16 mouse cellular contexts compared by ENCODE assay signal in the genomic region with DNA sequence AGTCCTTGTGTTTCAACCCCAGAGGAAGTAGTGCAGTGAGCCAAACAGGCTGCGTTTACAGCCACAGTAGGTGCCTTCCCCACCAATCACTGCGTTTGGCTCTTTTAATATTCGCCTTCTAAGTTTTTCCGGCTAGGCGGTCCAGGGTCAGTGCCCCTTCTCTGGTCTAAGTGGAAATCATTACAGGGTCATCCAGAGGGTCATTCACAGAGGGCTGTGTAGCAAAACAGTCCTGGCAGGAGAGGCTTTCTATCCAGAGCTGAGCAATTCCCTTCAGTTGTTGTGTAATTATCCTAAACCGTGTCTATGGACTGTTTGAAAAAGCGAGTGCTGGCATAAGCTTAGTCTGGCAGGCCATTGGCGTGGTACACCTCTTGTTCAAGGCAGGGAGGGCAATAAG.
A peak's percentile ranks its signal among the peaks of the same experiment; 100 is the strongest.
DNase-seq lines count a peak whose midpoint lies in the region; ATAC-seq and TF ChIP-seq lines count a peak whose summit lies in the region.
"Had no signal": no experiment of that assay in that cellular context is flagged by ENCODE, and none has a peak within 500 bp of the region (broad histone marks: within the 10 kb centered on the region; RNA-seq: fewer than 3 reads in every experiment).

No protein-coding gene starts in this region.

- 30% methylated on average over 8 of the region's 8 CpGs for WGBS in kidney, adult 2 months
- 70% methylated on average over 8 of the region's 8 CpGs for WGBS in liver, embryonic 12.5 days (ENCODE audit: insufficient replicate concordance)
- 17% methylated on average over 8 of the region's 8 CpGs for WGBS in neural tube, embryonic 11.5 days

- no peaks in the 10 kb centered on the region for H3K4me1 ChIP-seq in kidney, adult 2 months (ENCODE audit: control insufficient read depth, insufficient read depth, low read length)
- H3K4me1 ChIP-seq in testis, adult 2 months (ENCODE audit: control insufficient read depth, insufficient read depth, low read length): peaks cover 5% of the 10 kb centered on the region; the same call in 1 of the 2 replicates
- H3K4me1 ChIP-seq in liver, embryonic 12.5 days: no peaks in the 10 kb centered on the region
- no peaks in the 10 kb centered on the region for H3K4me1 ChIP-seq in neural tube, embryonic 11.5 days (ENCODE audit: control insufficient read depth, insufficient read depth, low read length)
- H3K4me1 ChIP-seq: megakaryocyte, embryonic 14.5 days; neural tube, embryonic 13.5 days had no signal

- no peak for TF ChIP-seq POLR2A in kidney, adult 2 months (IDR thresholded peaks at IDR 0.05; ENCODE audit: low read depth, low read length)
- no peak for TF ChIP-seq POLR2A in testis, adult 2 months (IDR thresholded peaks at IDR 0.05; ENCODE audit: control insufficient read depth, low read depth, low read length)

- H3K27me3 ChIP-seq in kidney, adult 2 months (replicated peaks; ENCODE audit: control insufficient read depth, insufficient read depth, low read length): no peaks in the 10 kb centered on the region
- H3K27me3 ChIP-seq in testis, adult 2 months (ENCODE audit: control insufficient read depth, insufficient read depth, low read length): no peaks in the 10 kb centered on the region
- no peaks in the 10 kb centered on the region for H3K27me3 ChIP-seq in liver, embryonic 12.5 days (replicated peaks)
- H3K27me3 ChIP-seq in neural tube, embryonic 11.5 days (ENCODE audit: control insufficient read depth, insufficient read depth, low read length): no peaks in the 10 kb centered on the region
- H3K27me3 ChIP-seq: megakaryocyte, embryonic 14.5 days; neural tube, embryonic 13.5 days had no signal

- intact Hi-C loops in left cerebral cortex, postnatal 10 days (cut with DNase I): no loop called here

- no peak overlapping the region for H3K27ac ChIP-seq in kidney, adult 2 months (ENCODE audit: insufficient read depth, low read depth, low read length)
- peak overlapping the region; percentile 61 for H3K27ac ChIP-seq in testis, adult 2 months (ENCODE audit: control insufficient read depth, insufficient read depth, low read depth, low read length)
- no peak overlapping the region for H3K27ac ChIP-seq in liver, embryonic 12.5 days
- no peak overlapping the region for H3K27ac ChIP-seq in neural tube, embryonic 11.5 days (ENCODE audit: low read depth, low read length)
- H3K27ac ChIP-seq: neural tube, embryonic 13.5 days had no signal

- peak; percentile 7 for DNase-seq in kidney, adult 2 months
- DNase-seq in kidney, postnatal 4 days: no peak
- no peak for DNase-seq in testis, postnatal 14 days (ENCODE audit: low spot score)
- peak; percentile 12 for DNase-seq in neural tube, embryonic 11.5 days (ENCODE audit: low spot score)
- DNase-seq in left cerebral cortex, postnatal 10 days (ENCODE audit: extremely low spot score in 1 of 2, low spot score in 2 of 2): no peak
- DNase-seq: cerebellum, postnatal 10 days; heart, postnatal 36 days; kidney, adult 8-10 months; layer of hippocampus, adult 9-11 months; left cerebral cortex, postnatal 4 days had no signal

- no peaks in the 10 kb centered on the region for H3K36me3 ChIP-seq in kidney, adult 2 months (ENCODE audit: control insufficient read depth, insufficient read depth, low read length)
- no peaks in the 10 kb centered on the region for H3K36me3 ChIP-seq in testis, adult 2 months (ENCODE audit: control insufficient read depth, insufficient read depth, low read length)
- H3K36me3 ChIP-seq in liver, embryonic 12.5 days: no peaks in the 10 kb centered on the region
- H3K36me3 ChIP-seq in neural tube, embryonic 11.5 days (ENCODE audit: control insufficient read depth, insufficient read depth, low read length): no peaks in the 10 kb centered on the region
- H3K36me3 ChIP-seq: neural tube, embryonic 13.5 days had no signal

- no peak for TF ChIP-seq CTCF in kidney, adult 2 months (conservative IDR thresholded peaks at IDR 0.05; ENCODE audit: insufficient read depth, insufficient read length, low read depth, low read length)
- no peak for TF ChIP-seq CTCF in testis, adult 2 months (IDR thresholded peaks at IDR 0.05; ENCODE audit: control insufficient read depth, insufficient read depth, insufficient replicate concordance, low read depth, low read length)

- H3K9ac ChIP-seq in liver, embryonic 12.5 days: no peak overlapping the region
- no peak overlapping the region for H3K9ac ChIP-seq in neural tube, embryonic 11.5 days (ENCODE audit: low read length)
- H3K9ac ChIP-seq: neural tube, embryonic 13.5 days had no signal

- H3K9me3 ChIP-seq in liver, embryonic 12.5 days (replicated peaks): no peaks in the 10 kb centered on the region
- no peaks in the 10 kb centered on the region for H3K9me3 ChIP-seq in neural tube, embryonic 11.5 days (ENCODE audit: control insufficient read depth, low read length)
- H3K9me3 ChIP-seq: megakaryocyte, embryonic 14.5 days; neural tube, embryonic 13.5 days had no signal

- ATAC-seq in liver, embryonic 12.5 days: peak; percentile 68
- ATAC-seq in neural tube, embryonic 11.5 days (ENCODE audit: insufficient read depth, low FRiP score, low TSS enrichment): no peak
- ATAC-seq in erythroblast, adult 5-6 weeks (replicated peaks; ENCODE audit: low FRiP score, poor library complexity, severe bottlenecking): no peak
- ATAC-seq: CD4-positive, CD25-positive, alpha-beta regulatory T cell, adult 4 months had no signal

- H3K4me2 ChIP-seq in liver, embryonic 12.5 days: no peak overlapping the region
- H3K4me2 ChIP-seq in neural tube, embryonic 11.5 days (ENCODE audit: low read depth): no peak overlapping the region
- H3K4me2 ChIP-seq: neural tube, embryonic 13.5 days had no signal

- no peak overlapping the region for H3K4me3 ChIP-seq in kidney, adult 2 months (ENCODE audit: insufficient read depth, low read depth, low read length)
- H3K4me3 ChIP-seq in testis, adult 2 months (ENCODE audit: control insufficient read depth, low read depth, low read length): peak overlapping the region; percentile 48
- H3K4me3 ChIP-seq in liver, embryonic 12.5 days: no peak overlapping the region
- no peak overlapping the region for H3K4me3 ChIP-seq in neural tube, embryonic 11.5 days (ENCODE audit: low read depth, low read length)
- H3K4me3 ChIP-seq: megakaryocyte, embryonic 14.5 days; neural tube, embryonic 13.5 days had no signal

Comparison
In these comparisons a context has a peak if more than half of its experiments do, and no peak if none do; other contexts are left out.
1. DNase-seq: peak in kidney, adult 2 months (single experiment) and neural tube, embryonic 11.5 days (single experiment); none in kidney, postnatal 4 days (0 of 2), testis, postnatal 14 days (single experiment) and left cerebral cortex, postnatal 10 days (0 of 2).